Mouse (Mus musculus) liver, embryonic 16.5 days (tissue): ENCODE results near the gene Ints1. TPM values are rescaled to one million over a fixed set of nuclear protein-coding genes. Genes with fewer than 3 reads are reported as not detected.

Source experiments
- microRNA-seq: library from miRNA; unstranded; fragments of <30 nt; microRNA quantifications from one replicate; pipeline ENCODE4, GENCODE M21; 2016
- polyA plus RNA-seq: library from polyadenylated mRNA; unstranded; fragments of >200 nt; fragmentation: Nextera tagmentation; extraction: Ambion mirVana; gene quantifications from 2 replicates; pipeline ENCODE4 v1.2.1, GENCODE M21; 2015

Gene Ints1
- polyA plus RNA-seq, 1 experiment from 2014 or later, result 11.2 TPM

Small RNA genes lying within 50 kb of the gene (microRNA-seq; reads per million reads assigned to microRNA genes)
- not detected for gene Mir7037

Other genes with a start within 250 kb of the Ints1 start
- gene Uncx, start 232.2 kb downstream of the Ints1 start, polyA plus RNA-seq, result not detected in 2 replicates
- 10.4 and 11.1 TPM in 2 replicates for gene Micall2, start 39.3 kb downstream of the Ints1 start, polyA plus RNA-seq
- gene Mafk, start 15.8 kb upstream of the Ints1 start, polyA plus RNA-seq, result 43.3 and 44.6 TPM in 2 replicates
- 0.95 and 1.7 TPM in 2 replicates for gene Tmem184a, start 44.2 kb upstream of the Ints1 start, polyA plus RNA-seq
- 0.14 TPM in 1 of 2 replicates, not detected in the other for gene Gm26938, start 50.7 kb upstream of the Ints1 start, polyA plus RNA-seq
- gene Psmg3, start 51.2 kb upstream of the Ints1 start, polyA plus RNA-seq, result 35.6 and 37.7 TPM in 2 replicates
- gene Elfn1, start 132.3 kb upstream of the Ints1 start, polyA plus RNA-seq, result 0.04 TPM in 1 of 2 replicates, not detected in the other